Mouse (Mus musculus) erythroblast, embryonic 14.5 days (primary cell): ENCODE measurements around the gene Gnb5. TPM values are rescaled to one million over a fixed set of nuclear protein-coding genes. Genes with fewer than 3 reads are reported as not detected.

Experiments used
- H3K27me3 ChIP-seq: 2 replicates; pipeline ENCODE4 v1.6.1; 2012; ENCODE audit warnings: inconsistent platforms; ENCODE audit not compliant: control insufficient read depth
- H3K36me3 ChIP-seq: 2 replicates; pipeline ENCODE4 v1.6.1; 2012; ENCODE audit warnings: mild to moderate bottlenecking, inconsistent platforms; ENCODE audit not compliant: control insufficient read depth
- H3K4me1 ChIP-seq: 2 replicates; pipeline ENCODE4 v1.6.1; 2012; ENCODE audit warnings: inconsistent platforms; ENCODE audit not compliant: control insufficient read depth
- H3K4me3 ChIP-seq: replicated peaks from 2 replicates; pipeline ENCODE3; 2012; ENCODE audit warnings: moderate library complexity, mild to moderate bottlenecking, inconsistent platforms
- H3K9me3 ChIP-seq: 2 replicates; pipeline ENCODE4 v1.6.1; 2012; ENCODE audit warnings: low read length, inconsistent platforms, mixed read lengths; ENCODE audit not compliant: control insufficient read depth
- GATA1 ChIP-seq: IDR thresholded peaks from 2 replicates; pipeline ENCODE4 v1.6.1; 2012; ENCODE audit warnings: low read length, inconsistent platforms, mixed read lengths
- TAL1 ChIP-seq: IDR thresholded peaks from 3 replicates; pipeline ENCODE4 v1.6.1; 2012; ENCODE audit warnings: low read length, inconsistent platforms, mixed read lengths
- polyA plus RNA-seq: library from polyadenylated mRNA; stranded (reverse); fragments of >175 nt; gene quantifications from 2 replicates; pipeline ENCODE4 v1.2.3, GENCODE M21; 2012

Gnb5 gene
- not detected in 2 replicates for polyA plus RNA-seq

DNA sequence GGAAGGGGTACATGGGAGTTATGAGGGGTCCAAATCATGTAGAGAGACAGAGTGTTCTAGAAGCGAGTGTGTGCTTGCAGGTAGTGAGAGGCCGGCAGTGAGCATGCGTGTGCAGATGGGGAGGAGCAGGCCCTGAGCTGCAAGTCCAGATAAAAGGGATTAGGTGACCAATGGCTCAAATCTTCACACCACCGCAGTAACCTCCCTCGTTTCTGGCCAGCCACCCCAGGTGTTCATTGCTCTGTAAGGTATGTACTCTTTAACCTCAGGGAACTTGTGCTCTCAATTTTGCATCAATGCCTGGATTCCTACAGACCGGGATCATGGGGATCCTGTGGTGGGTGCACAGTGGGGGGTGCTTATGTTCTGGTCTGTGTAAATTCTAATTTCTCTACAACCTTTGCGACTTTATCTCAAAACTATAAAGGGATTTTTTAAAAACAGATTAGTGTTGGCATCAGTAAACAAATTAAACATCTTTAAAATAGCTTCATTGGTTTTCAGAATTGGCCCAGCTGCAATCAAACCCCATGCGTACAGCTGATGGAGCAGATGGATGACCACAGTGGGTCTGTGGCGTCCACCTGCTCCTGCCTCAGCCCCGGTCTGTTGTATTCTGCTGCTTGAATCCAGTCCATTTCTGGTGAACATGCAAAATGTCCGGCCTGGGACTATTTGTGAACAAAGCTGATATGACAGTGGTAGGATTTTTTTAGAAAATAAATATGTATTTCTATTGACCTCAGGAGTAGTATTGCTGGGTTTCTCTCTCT lies at the start of gene Gnb5:
Gene Gnb5, plus strand, starts transcription at position 163 of the 773 bp plus-strand sequence.
- TF ChIP-seq TAL1 (no peak), GATA1 (no peak)
- H3K4me1 ChIP-seq: no peaks in the 10 kb centered on the region; the same call in 1 of the 2 replicates
- no peak within 1 kb of the TSS for H3K4me3 ChIP-seq
- no peaks in the 10 kb centered on the region for H3K36me3 ChIP-seq
- no peaks in the 10 kb centered on the region for H3K9me3 ChIP-seq
- H3K27me3 ChIP-seq: no peaks in the 10 kb centered on the region

GRCm38 (mm10) chr9:75258792-75259191 lies 47.3 kb upstream of the Gnb5 start:
- TF ChIP-seq GATA1 (no peak), TAL1 (no peak)
- Histone ChIP-seq H3K4me3 (no peak overlapping the region), H3K36me3 (no peaks in the 10 kb centered on the region), H3K9me3 (no peaks in the 10 kb centered on the region), H3K4me1 (no peaks in the 10 kb centered on the region), H3K27me3 (peaks cover 2% of the 10 kb centered on the region; the same call in 1 of the 2 replicates)

DNA sequence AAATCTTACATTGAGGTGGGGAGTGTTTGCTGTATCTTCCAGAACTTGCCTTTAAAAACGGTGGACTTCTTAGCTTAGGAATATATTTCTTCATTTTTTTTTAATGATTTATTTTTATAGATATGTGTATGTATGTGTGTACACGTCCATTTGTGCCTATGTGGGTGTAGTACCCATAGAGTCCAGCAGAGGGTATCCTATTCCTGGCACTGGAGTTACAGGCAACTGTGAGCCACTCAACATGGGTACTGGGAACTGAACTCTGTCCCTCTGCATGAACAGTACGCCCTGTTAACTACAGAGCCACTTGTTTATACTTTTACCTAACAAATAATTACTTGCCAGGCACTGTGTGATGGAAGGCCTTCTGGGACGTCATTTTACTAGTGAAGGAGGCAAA lies 46.4 kb upstream of the Gnb5 start:
- H3K27me3 ChIP-seq: no peaks in the 10 kb centered on the region
- no peaks in the 10 kb centered on the region for H3K9me3 ChIP-seq
- H3K4me1 ChIP-seq: no peaks in the 10 kb centered on the region
- H3K4me3 ChIP-seq: no peak overlapping the region
- H3K36me3 ChIP-seq: no peaks in the 10 kb centered on the region
- TF ChIP-seq TAL1: no peak
- TF ChIP-seq GATA1: no peak

GRCm38 (mm10) chr9:75261332-75261872 lies 44.7 kb upstream of the Gnb5 start:
- H3K36me3 ChIP-seq: no peaks in the 10 kb centered on the region
- H3K27me3 ChIP-seq: no peaks in the 10 kb centered on the region
- H3K9me3 ChIP-seq: no peaks in the 10 kb centered on the region
- no peak for TF ChIP-seq TAL1
- TF ChIP-seq GATA1: no peak
- no peaks in the 10 kb centered on the region for H3K4me1 ChIP-seq
- no peak overlapping the region for H3K4me3 ChIP-seq

DNA sequence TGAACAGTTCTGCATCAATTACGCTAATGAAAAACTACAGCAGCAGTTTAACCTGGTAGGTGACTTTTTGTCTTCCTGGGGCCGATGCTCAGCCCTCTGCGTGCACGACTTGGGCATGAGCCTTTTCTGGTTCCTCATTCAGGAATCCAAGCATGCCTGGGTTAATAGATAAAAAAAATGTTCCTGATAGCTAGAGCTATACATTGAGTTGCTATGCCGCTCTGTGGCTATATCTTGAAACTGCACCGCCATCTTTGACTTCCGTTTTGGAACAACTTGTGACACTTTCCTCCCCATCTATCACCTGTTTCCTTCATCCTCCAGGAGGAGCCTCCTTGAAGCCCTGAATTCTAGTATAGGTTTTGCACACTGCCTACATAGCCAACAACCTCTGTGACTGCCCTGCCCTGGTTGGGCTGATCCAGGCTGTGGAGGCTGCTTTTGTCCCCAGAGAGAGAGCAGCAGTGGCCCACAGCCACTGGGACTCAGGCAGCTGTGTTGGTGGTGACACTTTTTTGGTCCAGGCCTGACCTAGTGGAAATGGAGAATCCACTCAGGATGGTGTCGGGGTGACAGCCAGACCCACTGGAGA lies 43.8 kb upstream of the Gnb5 start:
- TF ChIP-seq GATA1 (no peak), TAL1 (no peak)
- Histone ChIP-seq H3K36me3 (no peaks in the 10 kb centered on the region), H3K27me3 (no peaks in the 10 kb centered on the region), H3K9me3 (no peaks in the 10 kb centered on the region), H3K4me1 (no peaks in the 10 kb centered on the region), H3K4me3 (no peak overlapping the region)

- Histone ChIP-seq H3K36me3 (no peaks in the 10 kb centered on the region), H3K9me3 (no peaks in the 10 kb centered on the region), H3K4me1 (no peaks in the 10 kb centered on the region), H3K4me3 (no peak overlapping the region), H3K27me3 (no peaks in the 10 kb centered on the region)
- no peak for TF ChIP-seq GATA1
Measured at GRCm38 (mm10) chr9:75264008-75264718, 41.9 kb upstream of the Gnb5 start.

DNA sequence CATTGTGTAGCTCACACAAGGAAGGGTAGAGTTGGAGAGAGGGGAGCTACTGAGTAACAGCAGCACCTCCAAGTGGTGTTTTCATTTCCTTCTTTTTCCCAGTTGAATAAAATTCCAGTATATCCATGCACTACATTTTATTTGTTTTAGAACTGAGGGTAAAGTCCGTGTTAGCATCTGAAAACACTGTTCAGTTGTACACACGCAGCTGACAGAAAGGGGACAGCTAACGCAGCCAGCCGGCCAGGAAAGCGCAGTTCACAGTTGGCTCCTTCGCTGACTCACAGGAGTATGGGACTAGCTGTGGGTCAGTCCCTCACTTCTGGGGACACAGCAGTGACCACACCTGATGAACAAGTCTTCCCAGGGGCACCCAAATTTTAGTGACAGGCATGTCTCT lies 38.9 kb upstream of the Gnb5 start:
- TF ChIP-seq TAL1: no peak
- TF ChIP-seq GATA1: no peak
- Histone ChIP-seq H3K4me1 (no peaks in the 10 kb centered on the region), H3K36me3 (no peaks in the 10 kb centered on the region), H3K9me3 (no peaks in the 10 kb centered on the region), H3K4me3 (no peak overlapping the region), H3K27me3 (no peaks in the 10 kb centered on the region)

DNA sequence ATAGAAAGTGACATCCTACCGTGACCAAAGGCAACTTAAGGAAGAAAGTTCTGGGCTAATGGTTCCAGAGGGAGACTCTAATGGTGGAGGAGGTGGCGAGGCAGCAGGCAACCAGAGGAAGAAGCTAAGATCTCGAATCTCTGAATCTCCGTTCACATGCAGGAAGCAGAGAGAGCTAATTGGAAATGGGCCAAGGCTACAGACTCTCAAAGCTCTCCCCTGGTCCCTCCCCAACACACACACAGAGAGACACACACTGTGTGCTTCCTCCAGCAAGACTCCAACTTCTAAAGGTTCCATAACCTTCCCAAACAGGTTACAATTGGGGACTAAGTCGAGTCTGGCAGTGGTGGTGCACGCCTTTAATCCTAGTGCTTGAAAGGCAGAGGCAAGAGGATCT lies 35.7 kb upstream of the Gnb5 start:
- TF ChIP-seq GATA1: no peak
- no peak for TF ChIP-seq TAL1
- Histone ChIP-seq H3K36me3 (no peaks in the 10 kb centered on the region), H3K4me1 (no peaks in the 10 kb centered on the region), H3K27me3 (no peaks in the 10 kb centered on the region), H3K9me3 (no peaks in the 10 kb centered on the region), H3K4me3 (no peak overlapping the region)

GRCm38 (mm10) chr9:75271539-75271938 lies 34.5 kb upstream of the Gnb5 start:
- H3K4me3 ChIP-seq: no peak overlapping the region
- no peaks in the 10 kb centered on the region for H3K27me3 ChIP-seq
- H3K9me3 ChIP-seq: no peaks in the 10 kb centered on the region
- no peaks in the 10 kb centered on the region for H3K4me1 ChIP-seq
- TF ChIP-seq TAL1 (no peak), GATA1 (no peak)
- H3K36me3 ChIP-seq: no peaks in the 10 kb centered on the region
